Mouse (Mus musculus) kidney, adult 8-10 months (tissue): ENCODE measurements around the gene Rundc1.
A peak's percentile ranks its signal among the peaks of the same experiment; 100 is the strongest.
"Not testable (repeated sequence)": the region's sequence is repeated elsewhere in the genome, so short reads cannot be mapped to it uniquely, and the experiment has no call there.

ENCODE experiments used
- DNase-seq, 2 experiments: peaks; one replicate each; pipeline ENCODE4 v3.0.0; 2022

The Rundc1 gene

DNA sequence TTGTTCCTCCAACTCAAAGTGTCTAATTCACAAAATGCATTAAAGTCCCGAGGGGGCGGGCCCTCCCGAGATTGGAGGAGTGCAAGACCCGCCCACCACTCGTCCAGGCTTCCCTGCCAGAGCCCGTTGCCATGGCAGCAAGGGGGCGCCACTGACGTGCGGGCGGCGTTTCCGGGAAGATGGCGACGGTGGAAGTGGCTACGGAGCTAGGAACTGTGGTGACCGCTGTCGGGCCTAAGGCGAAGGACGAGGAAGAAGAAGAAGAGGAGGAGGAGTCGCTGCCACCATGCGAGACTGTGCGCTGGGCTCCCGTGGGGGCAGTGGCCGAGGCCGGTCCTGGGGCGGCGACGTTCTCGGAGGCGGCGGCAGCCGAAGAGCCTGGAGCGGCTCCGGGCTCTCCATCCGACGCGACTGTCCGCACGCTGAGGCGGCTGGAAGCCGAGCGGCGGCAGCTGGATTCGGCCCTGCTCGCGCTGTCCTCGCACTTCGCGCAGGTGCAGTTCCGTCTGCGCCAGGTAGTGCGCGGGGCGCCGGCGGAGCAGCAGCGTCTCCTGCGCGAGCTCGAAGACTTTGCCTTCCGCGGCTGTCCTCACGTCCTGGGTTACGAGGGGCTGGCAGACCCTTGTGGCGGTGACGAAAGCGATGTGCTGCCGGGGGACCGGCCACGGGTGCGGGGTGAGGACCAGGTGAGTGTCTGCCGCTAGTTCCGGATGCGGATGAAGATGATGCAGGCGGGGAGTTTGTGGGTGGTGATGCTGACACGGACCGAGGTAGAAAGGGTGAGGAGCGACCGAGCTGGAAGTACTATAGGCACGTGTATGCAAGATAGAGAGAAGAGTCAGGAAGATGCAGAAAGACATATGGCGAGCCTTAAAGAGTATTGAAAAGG, at the start of gene Rundc1, which contains the start of gene Ptges3l:
TSS of gene Rundc1 (plus strand) at position 161 of the 889 bp plus-strand sequence.
TSS of gene Ptges3l (minus strand) at position 409 of the 889 bp plus-strand sequence.
- DNase-seq = peak; percentile 96 to 97

DNA sequence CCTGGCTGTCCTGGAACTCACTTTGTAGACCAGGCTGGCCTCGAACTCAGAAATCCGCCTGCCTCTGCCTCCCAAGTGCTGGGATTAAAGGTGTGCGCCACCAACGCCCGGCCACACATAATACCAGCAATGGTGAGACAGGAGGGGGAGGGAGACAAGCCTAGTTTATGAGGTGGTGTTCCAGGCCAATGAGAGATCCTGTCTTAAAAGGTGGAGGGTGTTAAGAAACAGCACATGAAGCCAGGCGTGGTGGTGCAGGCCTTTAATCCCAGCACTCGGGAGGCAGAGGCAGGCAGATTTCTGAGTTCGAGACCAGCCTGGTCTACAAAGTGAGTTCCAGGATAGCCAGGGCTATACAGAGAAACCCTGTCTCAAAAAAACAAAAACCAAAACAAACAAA, 46.7 kb upstream of the Rundc1 start:
- DNase-seq = not testable (repeated sequence)

DNA sequence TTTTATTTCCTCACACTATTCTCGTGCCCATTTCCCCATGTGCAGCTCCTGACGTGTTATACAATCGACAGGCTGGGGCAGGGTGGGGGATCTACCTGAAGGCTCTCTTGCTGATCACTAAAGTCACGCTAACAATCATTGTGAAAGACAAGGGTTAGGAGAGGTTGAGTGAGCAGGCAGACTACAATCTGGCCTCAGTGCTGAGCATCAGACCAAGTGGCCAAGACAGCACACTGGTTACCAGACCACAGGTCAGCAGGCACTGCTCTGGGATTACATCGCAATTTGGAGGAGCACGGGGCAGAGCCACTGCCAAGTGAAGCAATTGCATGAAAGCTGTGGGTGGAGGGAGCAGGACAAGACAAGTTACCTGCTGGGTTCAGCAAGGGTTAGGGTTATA, 46.0 kb upstream of the Rundc1 start:
- peak; percentile 46 to 70 for DNase-seq

DNA sequence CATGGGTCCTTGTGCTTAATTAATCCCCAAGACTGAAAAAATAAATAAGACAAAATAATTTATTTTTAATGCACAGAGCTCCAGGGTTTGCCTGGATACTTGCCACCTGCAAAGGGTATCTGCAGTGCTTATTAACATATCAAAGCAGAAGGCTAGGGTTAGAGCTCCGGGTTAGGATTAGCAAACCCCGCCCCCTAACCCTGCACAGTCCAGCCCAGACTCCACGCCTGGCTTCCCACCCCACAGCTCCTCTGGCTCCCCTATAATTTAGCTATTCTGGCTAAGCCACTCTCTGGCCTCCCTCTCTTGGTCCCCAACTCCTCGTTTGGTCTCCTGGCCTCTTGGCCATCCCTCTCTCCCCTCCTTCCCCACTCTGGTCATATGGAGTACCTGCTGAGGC, 43.1 kb upstream of the Rundc1 start:
- no peak for DNase-seq

DNA sequence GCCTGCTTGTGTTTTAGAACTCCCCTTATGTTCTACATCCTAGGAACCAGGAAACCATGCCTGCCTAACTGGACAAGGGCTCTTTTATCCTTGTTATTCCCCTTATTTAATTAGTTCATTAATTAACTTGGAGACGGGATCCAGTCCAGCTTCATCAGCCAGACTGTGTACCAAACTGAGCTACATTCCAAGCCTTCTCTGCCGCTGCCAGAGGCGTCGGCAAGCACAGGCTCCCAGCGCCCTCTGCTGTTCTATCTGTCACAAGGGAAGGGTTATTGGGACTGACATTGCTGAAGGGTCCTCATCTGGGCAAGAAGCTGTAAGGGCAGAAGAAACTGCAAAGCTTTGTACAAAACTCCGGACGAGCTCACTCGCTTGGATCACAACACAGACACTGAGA, 29.8 kb upstream of the Rundc1 start:
- DNase-seq = peak; percentile 84

DNA sequence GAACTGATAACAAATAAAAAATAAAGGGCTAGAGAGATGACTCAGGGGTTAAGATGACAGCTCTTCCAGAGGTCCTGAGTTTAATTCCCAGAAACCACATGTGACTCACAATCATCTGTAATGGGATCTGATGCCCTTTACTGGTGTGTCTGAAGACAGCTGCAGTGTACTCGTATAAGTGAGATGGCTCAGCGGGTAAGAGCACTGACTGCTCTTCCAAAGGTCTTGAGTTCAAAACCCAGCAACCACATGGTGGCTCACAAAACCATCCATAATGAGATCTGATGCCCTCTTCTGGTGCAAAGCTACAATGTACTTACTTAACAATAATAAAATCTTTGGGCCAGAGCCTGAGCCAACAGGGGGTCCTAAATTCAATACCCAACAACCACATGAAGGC, 9.6 kb upstream of the Rundc1 start:
- DNase-seq = no peak

DNA sequence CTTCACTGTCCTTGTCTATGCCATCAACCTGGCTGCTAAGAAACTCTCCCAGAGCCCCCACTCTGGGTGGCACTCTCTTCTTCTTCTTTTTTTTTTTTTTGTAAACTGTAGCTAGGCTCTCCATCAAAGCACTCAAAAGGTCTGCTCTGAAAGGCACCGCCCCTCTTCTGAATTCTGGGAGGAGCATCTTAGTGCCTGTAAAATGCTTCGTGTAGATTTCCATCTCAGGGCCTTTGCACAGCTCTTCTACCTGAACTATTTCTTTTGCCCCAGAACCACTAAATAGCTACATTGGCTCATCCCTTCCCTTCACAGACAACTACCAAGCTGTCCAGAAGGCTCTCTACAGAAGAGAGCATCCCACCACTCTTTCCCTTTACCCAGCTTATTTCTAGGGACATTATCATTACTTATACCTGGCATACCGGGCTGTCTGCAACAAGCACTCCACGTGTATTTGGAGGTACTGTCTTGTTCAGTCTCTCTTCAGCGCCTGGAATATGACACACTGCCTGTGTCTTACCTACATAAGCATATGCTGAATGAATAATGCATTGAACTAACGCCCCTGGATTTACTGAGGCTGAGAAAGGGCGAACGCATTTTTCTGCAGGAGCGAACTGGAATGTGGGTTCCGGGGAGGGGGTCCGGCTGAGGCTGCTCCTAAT, 8.3 kb upstream of the Rundc1 start:
- no peak for DNase-seq

DNA sequence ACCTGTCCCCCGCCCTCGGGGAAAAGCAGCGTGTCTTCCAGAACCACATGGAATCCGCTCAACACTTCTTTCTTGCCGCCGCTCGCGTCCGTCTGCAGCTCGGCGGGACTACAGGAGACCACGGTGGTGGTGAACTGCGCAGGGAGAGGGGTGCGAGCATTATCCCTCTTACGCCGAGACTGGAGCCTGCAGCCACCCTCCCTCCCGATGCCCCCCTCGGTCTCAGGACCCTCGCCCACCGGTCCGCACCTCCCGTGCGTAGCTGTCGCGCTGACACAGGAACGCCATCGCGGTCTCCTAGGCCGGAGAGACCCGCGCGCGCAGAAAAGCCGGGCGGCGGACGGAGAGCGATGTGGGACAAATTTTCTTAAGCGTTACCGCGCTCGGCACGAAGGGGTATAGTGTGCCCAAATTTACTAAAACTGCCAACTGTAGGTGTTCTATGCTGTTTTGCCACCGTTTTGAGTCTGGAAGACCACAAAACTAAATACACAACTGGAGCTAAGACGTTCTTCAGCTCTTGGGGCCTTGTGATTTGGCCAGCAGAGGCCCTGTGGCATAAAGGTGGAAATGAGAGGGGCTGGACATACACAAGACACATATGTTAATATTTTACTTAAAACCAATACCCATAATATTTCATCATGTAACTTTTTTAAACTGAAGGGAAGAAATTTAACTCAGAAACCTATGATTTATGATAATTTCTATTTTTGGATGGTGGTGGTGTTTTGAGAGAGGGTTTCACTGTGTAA, 7.6 kb upstream of the Rundc1 start, which contains the start of gene Aarsd1:
TSS of gene Aarsd1 (minus strand) at position 515 of the 755 bp plus-strand sequence.
- DNase-seq = peak; percentile 74 to 87

DNA sequence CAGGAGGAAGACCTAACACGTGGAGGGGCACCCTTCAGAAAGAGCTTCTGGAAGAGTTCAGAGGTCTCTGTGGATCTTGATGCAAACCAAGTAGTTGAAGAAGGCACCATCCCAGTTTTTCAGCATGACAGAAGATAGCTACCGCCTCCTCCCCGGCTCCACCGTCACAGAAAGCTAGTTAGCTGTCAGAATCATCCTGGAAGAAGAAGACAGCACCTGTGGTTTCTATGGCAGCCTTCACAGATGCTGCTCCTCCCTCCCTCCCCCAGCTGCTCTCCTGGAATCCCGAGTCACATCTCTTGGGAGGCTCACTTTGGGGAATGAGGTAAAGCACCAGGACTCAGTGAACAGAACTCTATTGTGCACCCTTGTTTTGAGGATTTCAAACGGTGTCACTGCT, 5.9 kb upstream of the Rundc1 start:
- no peak for DNase-seq

DNA sequence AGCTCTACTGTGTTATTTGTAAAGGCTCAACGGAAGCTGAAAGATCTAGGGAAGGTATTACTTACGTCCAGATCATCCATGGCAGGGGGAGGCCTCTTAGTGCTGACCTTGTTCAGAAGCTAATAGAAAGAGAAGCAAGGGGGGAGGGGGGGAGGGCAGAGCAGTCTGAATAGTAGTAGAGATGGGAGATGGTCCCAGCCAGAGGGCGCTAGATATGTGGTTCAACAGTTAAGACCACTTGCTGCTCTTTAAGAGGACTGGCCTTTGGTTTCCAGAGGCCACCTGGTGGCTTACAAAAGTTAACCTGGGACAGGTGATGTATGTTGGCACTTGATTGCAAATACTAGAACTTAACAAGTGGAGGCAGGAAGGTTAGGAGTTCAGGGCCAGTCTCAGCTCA, 5.3 kb upstream of the Rundc1 start:
- no peak for DNase-seq

DNA sequence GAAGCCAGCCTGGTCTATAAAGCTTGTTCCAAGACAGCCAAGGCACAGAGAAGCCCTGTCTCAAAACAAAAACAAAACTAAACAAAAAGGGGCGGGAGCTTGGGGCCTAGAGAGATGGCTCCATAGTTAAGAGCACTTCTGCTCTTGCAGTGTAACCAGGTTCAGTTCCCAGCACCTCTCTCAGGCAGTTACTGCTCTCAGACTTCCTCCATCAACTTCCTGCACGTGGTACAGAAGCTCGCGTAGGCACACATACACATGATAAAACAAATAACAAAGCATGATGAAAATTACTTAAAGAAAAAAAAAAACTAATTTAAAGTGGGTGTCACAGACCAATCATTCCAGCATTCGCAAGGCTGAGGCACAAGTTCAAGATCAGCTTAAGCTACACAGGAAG, 4.7 kb upstream of the Rundc1 start:
- no peak for DNase-seq

DNA sequence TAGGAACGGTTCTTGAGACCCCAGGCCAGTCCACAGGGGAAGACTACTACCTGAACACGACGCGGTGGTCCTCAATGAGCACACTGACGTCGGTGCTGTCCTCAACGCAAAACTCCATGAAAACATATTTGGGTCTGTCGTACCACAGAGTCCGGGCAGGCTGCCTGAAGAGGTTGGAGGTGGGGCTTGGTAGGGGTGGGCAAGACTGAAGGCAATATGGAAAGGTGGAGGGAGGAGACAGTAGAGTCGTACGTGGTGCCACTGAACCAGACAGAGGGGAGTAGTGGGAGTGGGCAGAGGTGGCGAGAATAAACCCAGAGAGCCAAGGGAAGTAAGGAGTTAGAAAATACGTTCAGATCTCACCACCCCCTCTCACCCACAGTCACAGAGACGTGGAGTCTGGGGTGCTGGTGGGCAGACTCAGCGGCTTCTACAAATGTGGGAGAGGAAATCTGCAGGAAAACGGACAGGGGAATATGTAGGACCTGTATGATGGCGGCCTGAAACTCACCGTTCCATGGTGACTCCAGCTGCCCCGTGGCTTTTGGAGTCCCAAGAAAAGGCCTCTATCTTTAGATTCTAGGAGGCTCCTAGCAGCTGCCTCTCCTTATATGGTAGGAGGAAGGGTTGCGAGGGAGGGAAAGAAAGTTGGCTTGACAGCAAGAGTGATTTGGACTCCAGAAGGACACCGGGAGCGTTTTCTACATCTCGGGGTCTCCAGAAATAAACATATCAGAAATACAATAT, 607 bp upstream of the Rundc1 start, which contains the start of gene Gm27029:
TSS of gene Gm27029 (minus strand) at position 692 of the 747 bp plus-strand sequence.
- DNase-seq = no peak

DNA sequence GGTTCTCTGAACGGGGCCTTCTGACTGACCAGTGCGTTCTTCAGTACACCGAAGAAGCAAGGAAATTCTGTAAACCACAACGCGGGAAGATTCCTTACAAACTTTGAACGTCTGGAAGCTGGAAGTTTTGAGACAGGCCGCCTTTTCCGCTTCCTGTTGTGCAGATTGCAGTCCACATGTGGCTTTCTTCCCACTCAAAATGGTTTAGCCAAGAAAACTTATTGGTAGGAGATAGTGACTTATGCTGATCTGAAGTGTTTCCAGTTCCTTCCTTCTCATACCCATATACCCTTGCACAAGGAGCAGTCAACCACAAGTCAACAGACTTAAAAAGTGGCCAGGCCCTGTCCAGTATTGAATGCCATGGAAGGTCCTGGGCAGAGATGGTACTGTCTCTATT, 1.3 kb downstream of the Rundc1 start:
- DNase-seq = no peak

DNA sequence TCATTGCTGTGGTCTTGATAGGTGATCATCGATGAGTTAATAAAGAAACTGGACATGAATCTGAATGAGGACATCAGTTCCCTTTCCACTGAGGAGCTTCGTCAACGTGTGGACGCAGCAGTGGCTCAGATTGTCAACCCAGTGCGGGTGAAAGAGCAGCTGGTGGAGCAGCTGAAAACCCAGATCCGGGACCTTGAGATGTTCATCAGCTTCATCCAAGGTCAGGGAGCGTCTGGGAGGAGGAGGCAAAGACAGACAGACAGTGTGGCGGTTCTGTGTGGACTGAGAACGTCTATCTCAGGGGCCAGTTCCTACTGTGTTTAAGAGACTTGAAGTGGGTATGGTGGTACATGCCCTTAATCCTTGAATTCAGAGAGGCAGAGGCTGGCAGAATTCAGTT, 6.4 kb downstream of the Rundc1 start:
- no peak for DNase-seq

DNA sequence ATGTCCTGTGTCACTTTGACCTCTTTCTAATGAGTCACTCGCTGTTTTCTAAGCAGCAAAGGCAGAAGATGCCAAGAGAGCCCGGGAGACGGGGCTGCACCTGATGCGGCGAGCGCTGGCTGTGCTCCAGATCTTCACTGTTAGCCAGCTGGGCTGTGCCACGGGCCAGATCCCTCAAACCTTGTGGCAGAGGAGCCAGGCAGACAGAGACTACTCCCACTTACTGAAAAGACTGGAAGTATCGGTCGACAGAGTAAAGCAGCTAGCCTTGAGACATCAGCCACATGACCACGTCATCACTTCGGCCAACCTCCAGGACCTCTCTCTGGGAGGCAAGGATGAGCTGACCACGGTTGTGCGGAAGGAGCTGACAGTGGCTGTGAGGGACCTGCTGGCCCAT, 8.5 kb downstream of the Rundc1 start:
- no peak for DNase-seq

DNA sequence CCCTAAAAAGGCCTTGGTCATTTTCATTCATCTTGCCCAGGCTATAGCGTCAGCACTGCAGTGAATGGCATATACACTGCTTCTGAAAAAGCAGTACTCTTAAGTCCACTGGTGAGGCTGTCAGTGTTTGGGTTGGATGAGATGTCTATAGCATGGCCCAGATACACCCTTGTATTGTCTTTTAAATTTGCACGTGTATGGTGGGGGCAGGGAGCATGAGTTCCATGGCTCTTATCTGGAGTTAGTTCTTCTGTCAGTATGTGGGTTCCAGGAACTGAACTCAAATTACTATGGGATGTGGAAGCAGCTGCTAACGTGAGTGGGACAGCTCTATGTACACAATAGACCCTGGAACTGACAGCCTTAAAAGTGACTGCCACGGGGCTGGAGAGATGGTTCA, 10.9 kb downstream of the Rundc1 start:
- DNase-seq = no peak

DNA sequence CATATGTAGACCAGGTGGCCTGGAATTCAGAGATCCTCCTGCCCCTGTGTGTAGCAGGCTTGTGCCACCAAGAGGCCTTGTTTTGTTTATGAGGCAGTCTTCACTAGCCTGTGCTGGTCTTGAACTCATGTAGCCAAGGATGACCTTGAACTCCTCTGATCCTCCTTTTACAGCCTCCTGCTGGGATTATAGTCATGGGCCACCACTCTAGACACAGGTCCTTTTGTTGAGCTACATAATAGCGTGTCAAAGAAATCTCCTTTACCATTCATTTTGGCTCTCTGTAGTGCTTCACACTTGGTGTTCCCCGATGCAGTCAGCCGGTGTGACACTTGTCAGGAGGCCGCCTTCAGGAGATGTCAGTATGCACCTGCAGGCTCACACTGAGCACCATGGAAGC, 12.0 kb downstream of the Rundc1 start:
- no peak for DNase-seq

DNA sequence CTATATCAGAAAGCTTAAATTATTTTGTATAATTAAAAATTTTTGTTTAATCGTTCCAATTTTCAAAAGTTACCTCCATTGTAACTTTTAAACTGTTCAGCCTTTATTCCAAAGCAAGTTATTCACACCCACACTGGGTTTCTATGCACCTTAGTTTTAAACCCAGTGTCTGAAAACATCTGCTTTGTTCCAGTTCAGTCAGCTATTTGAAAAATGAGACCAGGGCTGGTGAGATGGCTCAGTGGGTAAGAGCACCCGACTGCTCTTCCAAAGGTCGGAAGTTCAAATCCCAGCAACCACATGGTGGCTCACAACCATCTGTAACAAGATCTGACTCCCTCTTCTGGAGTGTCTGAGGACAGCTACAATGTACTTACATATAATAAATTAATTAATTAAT, 13.1 kb downstream of the Rundc1 start:
- not testable (repeated sequence) for DNase-seq

DNA sequence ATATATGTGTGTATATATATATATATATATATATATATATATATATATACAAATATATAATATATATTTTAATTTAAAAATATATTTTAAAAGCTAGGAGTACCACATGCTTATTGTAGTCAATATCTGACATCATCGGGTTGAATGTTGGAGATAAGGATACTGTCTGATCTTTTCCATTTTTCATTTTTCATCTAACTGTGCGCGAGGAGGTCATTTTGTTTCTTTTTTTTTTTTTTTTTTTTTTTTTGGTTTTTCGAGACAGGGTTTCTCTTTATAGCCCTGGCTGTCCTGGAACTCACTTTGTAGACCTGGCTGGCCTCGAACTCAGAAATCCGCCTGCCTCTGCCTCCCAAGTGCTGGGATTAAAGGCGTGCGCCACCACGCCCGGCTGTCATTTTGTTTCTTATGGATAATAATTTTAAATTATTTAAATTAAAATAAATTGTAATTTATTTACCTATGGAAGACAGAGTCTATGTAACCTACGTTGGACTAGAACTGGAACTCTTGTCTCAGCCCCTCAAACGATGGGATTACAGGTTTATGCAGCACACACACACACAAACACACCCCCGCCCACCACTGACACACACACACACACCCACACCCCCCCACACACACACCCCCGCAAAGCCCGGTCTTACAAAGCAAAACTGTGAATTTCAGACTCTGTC, 16.7 kb downstream of the Rundc1 start:
- DNase-seq = not testable (repeated sequence)

DNA sequence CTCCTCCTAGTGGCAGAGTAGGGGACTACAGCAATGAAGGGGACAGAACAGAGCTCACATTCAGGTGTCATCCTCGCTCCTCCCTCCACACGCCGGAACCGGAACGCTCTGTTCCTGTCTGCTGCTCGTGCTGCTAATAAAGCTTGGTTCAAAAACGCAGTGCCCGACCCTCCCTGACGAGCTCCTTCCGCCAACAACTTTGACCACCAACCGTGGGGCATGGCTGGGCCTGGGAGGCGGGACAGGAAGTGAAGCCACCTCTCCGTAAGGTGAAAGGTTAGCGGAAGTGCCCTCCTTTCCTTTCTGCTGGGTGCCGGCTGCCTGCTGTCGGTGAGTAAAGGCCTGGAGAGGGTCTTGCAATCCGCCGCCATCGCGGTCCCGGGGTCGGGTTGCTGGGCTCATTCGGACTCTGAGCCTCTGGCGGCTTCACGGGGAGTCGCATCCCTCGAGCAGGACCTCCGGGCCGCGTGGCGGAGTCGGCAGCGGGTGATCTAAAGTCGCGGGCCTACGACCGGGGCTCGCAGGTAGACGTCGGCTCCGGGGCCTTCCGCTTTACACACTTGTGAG, 17.3 kb downstream of the Rundc1 start, which contains the start of gene Rpl27:
TSS of gene Rpl27 (plus strand) at position 172 of the 567 bp plus-strand sequence.
- peak; percentile 97 to 99 for DNase-seq

DNA sequence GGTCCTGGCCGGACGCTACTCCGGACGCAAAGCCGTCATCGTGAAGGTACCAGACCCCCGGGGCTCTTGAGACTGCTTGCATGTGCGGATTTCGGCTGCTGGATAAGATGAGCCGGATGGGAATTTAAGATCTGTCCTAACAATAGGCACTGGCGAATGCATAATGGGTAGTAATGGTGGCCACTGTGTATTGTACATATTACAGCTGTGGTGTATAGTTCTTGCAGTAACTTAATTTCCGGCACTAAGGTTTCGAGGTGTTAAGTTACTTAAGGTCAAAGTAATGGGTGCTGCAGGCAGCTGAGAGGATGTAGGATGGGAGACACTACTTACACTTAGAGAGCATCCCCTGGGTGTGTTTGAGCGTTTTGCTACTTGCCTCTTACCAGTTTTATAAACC, 17.9 kb downstream of the Rundc1 start:
- no peak for DNase-seq
